9 mouse cellular contexts compared by ENCODE assay signal in genomic region chr10:81395127-81395526, GRCm38 (mm10). TPM values are rescaled to one million over a fixed set of nuclear protein-coding genes. Genes with fewer than 3 reads are reported as not detected.
DNase-seq lines count a peak whose midpoint lies in the region; ATAC-seq and TF ChIP-seq lines count a peak whose summit lies in the region.
"Had no signal": no experiment of that assay in that cellular context is flagged by ENCODE, and none has a peak within 500 bp of the region (broad histone marks: within the 10 kb centered on the region; RNA-seq: fewer than 3 reads in every experiment).

No protein-coding gene starts in this region.

- H3K4me2 ChIP-seq in liver, embryonic 16.5 days (ENCODE audit: low read depth, low read length) = no peak overlapping the region
- H3K4me2 ChIP-seq: neural tube, embryonic 12.5 days had no signal

- no peaks in the 10 kb centered on the region for H3K27me3 ChIP-seq in cerebellum, adult 2 months (ENCODE audit: control insufficient read depth, insufficient read depth, low read length)
- H3K27me3 ChIP-seq in liver, embryonic 16.5 days (ENCODE audit: control insufficient read depth, insufficient read depth, low read depth, low read length) = no peaks in the 10 kb centered on the region
- H3K27me3 ChIP-seq: neural tube, embryonic 12.5 days had no signal

- no peak for ATAC-seq in frontal cortex, adult (ENCODE audit: low TSS enrichment)
- ATAC-seq in liver, embryonic 16.5 days (ENCODE audit: low read depth) = peak; percentile 4; the same call in 1 of the 2 replicates

- H3K36me3 ChIP-seq in liver, embryonic 16.5 days (ENCODE audit: control insufficient read depth, insufficient read depth) = no peaks in the 10 kb centered on the region

- no peak overlapping the region for H3K4me3 ChIP-seq in cerebellum, adult 2 months (replicated peaks; ENCODE audit: insufficient read depth, low read depth, low read length)
- H3K4me3 ChIP-seq in liver, embryonic 16.5 days (ENCODE audit: low read depth, low read length) = no peak overlapping the region
- H3K4me3 ChIP-seq: neural tube, embryonic 12.5 days had no signal

- H3K9ac ChIP-seq in liver, embryonic 16.5 days (ENCODE audit: low read depth, low read length) = no peak overlapping the region
- H3K9ac ChIP-seq: neural tube, embryonic 12.5 days had no signal

- TF ChIP-seq POLR2A in cerebellum, adult 2 months (IDR thresholded peaks at IDR 0.05; ENCODE audit: borderline replicate concordance, insufficient read depth, low read length) = no peak

- 9% methylated on average over 5 of the region's 5 CpGs for WGBS in cerebellum, adult 2 months
- WGBS in liver, embryonic 16.5 days (ENCODE audit: insufficient replicate concordance) = 8% methylated on average over 5 of the region's 5 CpGs

- no peaks in the 10 kb centered on the region for H3K9me3 ChIP-seq in liver, embryonic 16.5 days (replicated peaks; ENCODE audit: control insufficient read depth, low read length)
- H3K9me3 ChIP-seq: neural tube, embryonic 12.5 days had no signal

- TF ChIP-seq CTCF in cerebellum, adult 2 months (IDR thresholded peaks at IDR 0.05; ENCODE audit: borderline replicate concordance, insufficient read depth, low read depth, low read length) = peak; percentile 93

- peaks cover 46% of the 10 kb centered on the region for H3K4me1 ChIP-seq in cerebellum, adult 2 months (ENCODE audit: control insufficient read depth, insufficient read depth, low read length)
- H3K4me1 ChIP-seq in liver, embryonic 16.5 days (ENCODE audit: control insufficient read depth, low read depth, low read length) = peaks cover 15% of the 10 kb centered on the region

- H3K27ac ChIP-seq in cerebellum, adult 2 months (ENCODE audit: insufficient read depth, low read length) = no peak overlapping the region
- no peak overlapping the region for H3K27ac ChIP-seq in liver, embryonic 16.5 days (ENCODE audit: low read length)
- H3K27ac ChIP-seq: neural tube, embryonic 12.5 days had no signal

- peak; percentile 65 to 74 for DNase-seq in frontal cortex, postnatal 25 days (ENCODE audit: low spot score in 2 of 2)
- peak; percentile 61 for DNase-seq in right cerebral cortex, adult 2 months (ENCODE audit: low spot score in 2 of 2)
- DNase-seq in right cerebral cortex, postnatal 36 days (ENCODE audit: low spot score in 2 of 2) = no peak
- DNase-seq in cerebellum, adult 2 months = peak; percentile 61 to 79
- DNase-seq in forelimb bud, embryonic 11.5 days (ENCODE audit: low read depth, low spot score) = peak; percentile 80
- peak; percentile 81 to 88 for DNase-seq in spleen, postnatal 10 days (ENCODE audit: low spot score in 2 of 2)

RNA-seq across cellular contexts. Expression of gene Smim24, which starts 2.3 kb away (rescaled TPM):
- polyA plus RNA-seq in cerebellum, adult 2 months (2012; rRNA removed) = 1.2 and 1.7 TPM in 2 replicates
- 1.7 and 4.1 TPM in 2 replicates for polyA plus RNA-seq in liver, embryonic 16.5 days (2015; fragmentation: Nextera tagmentation; extraction: Ambion mirVana)

RNA-seq across cellular contexts. Expression of gene Gm48552, which starts 6.3 kb away (rescaled TPM):
- 10.7 and 13.8 TPM in 2 replicates for polyA plus RNA-seq in cerebellum, adult 2 months (2012; rRNA removed)
- polyA plus RNA-seq in liver, embryonic 16.5 days (2015; fragmentation: Nextera tagmentation; extraction: Ambion mirVana) = 0.44 and 0.48 TPM in 2 replicates

RNA-seq across cellular contexts. Expression of gene Gm48551, which starts 10.9 kb away (rescaled TPM):
- 10.2 and 10.8 TPM in 2 replicates for polyA plus RNA-seq in cerebellum, adult 2 months (2012; rRNA removed)
- polyA plus RNA-seq in liver, embryonic 16.5 days (2015; fragmentation: Nextera tagmentation; extraction: Ambion mirVana) = 0.54 and 0.55 TPM in 2 replicates

RNA-seq across cellular contexts. Expression of gene Dohh, which starts 10.9 kb away (rescaled TPM):
- polyA plus RNA-seq in cerebellum, adult 2 months (2012; rRNA removed) = 87.7 and 93.1 TPM in 2 replicates
- 46.3 and 48.3 TPM in 2 replicates for polyA plus RNA-seq in liver, embryonic 16.5 days (2015; fragmentation: Nextera tagmentation; extraction: Ambion mirVana)

RNA-seq across cellular contexts. Expression of gene Fzr1, which starts 16.8 kb away (rescaled TPM):
- 75.8 and 81.5 TPM in 2 replicates for polyA plus RNA-seq in cerebellum, adult 2 months (2012; rRNA removed)
- 128 and 138 TPM in 2 replicates for polyA plus RNA-seq in liver, embryonic 16.5 days (2015; fragmentation: Nextera tagmentation; extraction: Ambion mirVana)

Comparison
In these comparisons a context has a peak if more than half of its experiments do, and no peak if none do; other contexts are left out.
1. DNase-seq: peak in frontal cortex, postnatal 25 days (2 of 2), right cerebral cortex, adult 2 months (2 of 2), cerebellum, adult 2 months (2 of 2), forelimb bud, embryonic 11.5 days (single experiment) and spleen, postnatal 10 days (2 of 2); none in right cerebral cortex, postnatal 36 days (0 of 2).